Mouse (Mus musculus): ENCODE results near the gene Anxa8.

Anxa8 gene

DNA sequence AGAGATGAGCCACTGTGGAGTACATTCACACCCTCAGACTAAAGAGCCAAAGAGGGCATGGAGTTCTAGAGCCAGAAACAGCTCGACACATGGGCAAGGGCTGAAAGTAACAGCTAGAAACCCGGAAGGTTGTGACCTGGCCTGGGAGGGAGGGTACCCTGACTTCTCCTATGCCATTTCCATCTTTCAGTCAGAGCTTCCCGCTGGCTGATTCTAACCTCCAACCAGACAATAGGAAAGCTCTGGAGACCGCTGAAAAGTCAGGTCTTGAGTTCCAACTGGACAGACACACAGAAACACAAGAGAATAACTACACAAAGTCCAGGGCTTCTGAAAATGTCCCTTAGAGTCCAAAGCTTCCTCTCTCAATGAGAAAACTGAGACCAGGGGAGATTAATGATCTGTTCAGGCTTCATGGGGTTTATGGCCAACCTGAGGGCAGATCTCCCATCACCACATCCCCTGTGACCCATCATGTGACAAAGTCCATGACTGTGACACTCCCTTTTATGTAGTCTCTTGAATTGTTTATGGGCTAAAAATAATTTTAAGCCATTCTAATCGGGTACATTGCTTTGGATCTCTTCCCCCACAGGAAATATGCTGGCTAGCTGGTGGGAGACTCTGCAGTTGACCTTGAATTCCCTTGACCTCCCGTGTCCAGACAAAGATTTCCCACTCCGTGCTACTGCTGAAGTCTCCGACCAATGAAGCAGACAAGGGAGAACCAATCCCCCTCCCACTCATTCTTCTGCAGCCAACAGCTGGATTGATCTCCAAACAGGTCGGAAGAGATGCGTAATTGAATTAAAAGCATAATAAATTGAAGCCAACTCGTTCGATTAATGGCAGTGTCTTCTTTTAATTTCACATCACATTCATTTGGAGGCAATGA, 34.5 kb downstream of the Anxa8 start:
- no peak for DNase-seq

DNA sequence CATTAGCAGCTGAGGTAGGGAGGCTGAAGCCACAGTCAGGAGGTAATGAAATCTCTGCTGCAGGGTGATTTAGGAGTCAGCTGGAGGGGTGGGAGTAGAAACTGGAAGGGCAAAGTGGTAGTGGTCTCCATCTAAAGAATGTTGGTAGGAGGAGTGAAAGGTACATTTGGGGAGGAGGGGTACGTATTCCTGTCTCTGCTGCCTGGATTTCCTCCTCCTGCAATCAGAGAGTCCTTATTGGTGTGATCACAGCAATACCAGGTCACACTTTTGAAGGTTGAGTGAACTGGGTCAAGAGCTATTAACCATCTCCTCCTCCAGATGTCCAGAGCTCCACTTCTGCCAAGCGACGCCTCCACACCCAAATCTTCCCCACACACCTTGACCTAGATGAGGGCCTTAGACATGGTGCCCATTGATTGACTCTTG, 35.2 kb downstream of the Anxa8 start:
- DNase-seq = no peak

DNA sequence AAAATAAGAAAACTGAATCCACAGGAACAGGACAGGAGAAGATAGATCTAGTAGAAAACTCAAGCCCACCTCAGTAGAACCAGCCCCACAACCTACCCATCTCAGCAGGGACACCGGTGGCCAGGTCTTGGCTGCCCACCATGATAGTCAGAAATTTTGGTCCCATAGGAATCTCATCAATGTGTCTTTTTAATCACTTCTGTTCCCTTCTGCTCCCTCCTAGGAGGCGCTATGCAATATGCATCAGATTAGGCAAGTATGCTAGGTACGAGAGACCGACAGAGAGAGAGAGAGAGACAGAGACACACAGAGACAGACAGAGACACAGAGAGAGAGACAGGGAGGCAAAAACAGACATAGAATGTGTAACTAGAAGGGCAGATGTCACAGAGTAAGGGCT, 35.9 kb downstream of the Anxa8 start:
- no peak for DNase-seq

DNA sequence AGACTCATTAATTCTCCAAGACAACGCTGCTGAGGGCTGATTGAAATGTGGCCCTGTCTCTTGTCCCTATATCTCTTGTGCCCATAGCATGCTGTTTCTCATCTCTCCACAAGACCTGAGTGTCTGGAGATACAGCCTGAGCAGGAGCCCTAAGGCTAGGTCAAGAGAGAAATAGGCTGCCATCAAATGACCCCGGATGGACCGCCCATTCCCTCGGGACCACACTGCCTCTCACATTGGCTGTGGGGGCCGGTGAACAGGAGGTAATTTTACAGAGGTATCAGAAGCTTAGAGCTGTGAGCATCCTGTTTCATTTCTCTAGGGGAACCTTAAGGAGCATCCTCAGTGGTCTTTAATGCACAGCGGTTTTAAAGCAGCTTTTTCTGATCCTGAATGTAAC, 45.4 kb downstream of the Anxa8 start:
- no peak for DNase-seq

DNA sequence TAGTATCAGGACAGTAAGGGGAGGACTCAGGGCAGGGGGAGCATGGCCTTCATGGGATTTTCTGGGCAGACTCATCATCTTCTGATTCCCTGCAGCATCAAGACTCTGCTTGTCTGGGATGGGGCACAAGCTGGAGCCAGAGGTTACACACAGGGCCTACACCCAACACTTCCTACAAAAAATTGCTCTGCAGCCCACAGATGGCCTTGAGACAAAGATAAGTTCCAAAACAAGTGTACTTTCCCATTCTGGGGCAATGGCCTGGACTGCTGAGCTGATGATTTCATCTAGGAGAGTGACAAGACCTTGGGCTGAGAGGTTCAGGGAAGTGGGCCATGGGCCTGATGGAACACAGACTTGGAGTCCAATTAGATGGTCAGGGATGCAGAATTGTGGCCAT, 49.6 kb downstream of the Anxa8 start:
- DNase-seq = no peak

DNA sequence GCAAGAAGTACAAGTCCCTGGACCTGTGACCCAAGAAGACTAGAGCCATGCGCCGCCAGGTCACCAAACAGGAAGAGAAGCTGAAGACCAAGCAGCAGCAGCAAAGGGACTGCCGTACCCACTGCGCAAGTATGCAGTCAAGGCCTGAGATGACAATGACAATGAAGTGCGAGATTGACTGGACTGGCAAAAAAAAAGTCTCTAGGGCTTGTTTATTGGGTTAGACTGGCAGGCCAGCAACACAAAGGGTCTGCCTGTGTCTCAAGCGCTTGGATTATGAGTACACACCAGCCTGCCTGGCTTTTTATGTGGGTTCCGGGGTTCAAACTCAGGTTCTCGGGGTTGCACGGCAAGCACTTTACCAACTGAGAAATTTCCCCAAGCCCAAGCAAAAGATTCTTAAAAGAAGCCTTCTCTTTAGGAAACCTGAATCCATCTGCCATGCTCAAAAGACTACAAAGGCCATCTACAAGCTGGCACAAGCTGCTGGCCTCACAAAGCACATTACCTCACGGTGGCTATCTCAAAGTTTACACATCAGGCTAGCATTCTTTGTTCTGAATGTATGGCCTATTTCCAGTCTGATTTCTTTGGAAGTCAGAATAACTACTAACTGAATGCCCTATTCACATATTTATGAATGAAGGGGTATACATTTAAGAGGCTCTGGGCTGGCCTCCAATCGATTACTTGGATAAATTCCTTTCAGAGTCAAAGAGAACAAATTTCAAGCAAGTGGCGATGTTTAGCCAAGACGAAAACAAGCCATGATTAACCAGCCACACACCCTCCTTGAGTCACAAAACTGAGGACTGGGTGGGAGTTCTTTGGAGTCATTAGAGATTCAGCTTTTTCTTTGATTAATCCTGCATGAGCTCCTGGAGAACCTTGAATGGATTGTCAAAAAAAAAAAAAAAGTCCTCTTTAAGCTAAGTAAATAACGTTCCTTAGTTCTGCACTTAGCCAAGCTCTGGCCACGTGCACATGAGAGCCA, 54.2 kb downstream of the Anxa8 start:
- no peak for DNase-seq

DNA sequence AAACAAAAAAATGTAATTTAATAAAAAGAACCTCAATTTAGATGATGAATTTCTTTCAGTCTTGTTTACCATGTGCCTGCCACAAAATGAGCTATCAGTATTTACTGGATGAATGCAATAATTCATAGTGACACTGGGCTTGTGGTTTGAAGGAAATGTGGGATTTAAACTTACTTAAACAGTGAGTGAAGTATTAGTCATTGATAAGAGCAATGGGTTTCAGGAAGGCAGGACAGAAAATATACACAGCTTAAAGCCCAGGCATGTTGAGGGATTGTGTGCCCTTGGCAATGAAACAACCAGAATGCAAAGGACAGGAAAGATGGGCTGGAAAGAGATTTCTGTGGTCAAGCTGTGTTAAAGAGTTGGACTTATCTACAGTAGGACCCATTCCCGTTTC, 56.5 kb downstream of the Anxa8 start:
- no peak for DNase-seq

DNA sequence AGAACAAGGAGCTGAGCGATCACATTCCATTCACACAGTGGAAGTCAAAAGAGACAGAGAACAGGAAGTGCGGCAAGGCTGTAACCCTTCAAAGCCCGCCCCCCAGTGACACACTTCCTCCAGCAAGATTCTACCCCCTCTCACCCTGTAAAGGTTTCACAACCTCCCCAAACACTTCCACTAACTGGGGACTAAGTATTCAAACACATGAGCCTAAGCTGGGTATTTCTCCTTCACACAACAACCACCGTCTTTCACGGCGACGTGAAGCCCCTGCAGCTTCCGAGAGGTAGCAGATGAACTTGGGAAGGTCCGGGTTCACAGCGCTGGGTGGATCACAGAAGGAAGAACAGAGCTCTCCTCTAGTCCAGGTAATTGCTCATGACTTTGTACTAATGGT, 57.1 kb downstream of the Anxa8 start:
- DNase-seq = no peak

All from thymus, postnatal 4 days (tissue).